Mouse (Mus musculus): ENCODE measurements around the gene Rtf2. TPM values are rescaled to one million over a fixed set of nuclear protein-coding genes. Genes with fewer than 3 reads are reported as not detected.

The Rtf2 gene
- polyA plus RNA-seq, 1 experiment, result 91.4 TPM

- Histone ChIP-seq H3K27ac (replicated peaks; ENCODE audit: low read depth, low read length) (no peak overlapping the region), H3K4me3 (ENCODE audit: insufficient read depth, low read depth, low read length) (no peak overlapping the region), H3K4me1 (ENCODE audit: control insufficient read depth, insufficient read depth, insufficient read length, low read length) (no peaks in the 10 kb centered on the region)
Observed at GRCm38 (mm10) chr2:172484696-172485370, 44.5 kb downstream of the Rtf2 start.

- no peaks in the 10 kb centered on the region for H3K4me1 ChIP-seq (ENCODE audit: control insufficient read depth, insufficient read depth, insufficient read length, low read length)
- H3K27ac ChIP-seq (replicated peaks; ENCODE audit: low read depth, low read length), result no peak overlapping the region
- no peak overlapping the region for H3K4me3 ChIP-seq (ENCODE audit: insufficient read depth, low read depth, low read length)
Observed at GRCm38 (mm10) chr2:172496736-172497345, 56.5 kb downstream of the Rtf2 start.

GRCm38 (mm10) chr2:172498823-172499222 lies 58.5 kb downstream of the Rtf2 start:
- H3K4me3 ChIP-seq (ENCODE audit: insufficient read depth, low read depth, low read length), result no peak overlapping the region
- H3K27ac ChIP-seq (replicated peaks; ENCODE audit: low read depth, low read length), result no peak overlapping the region
- H3K4me1 ChIP-seq (ENCODE audit: control insufficient read depth, insufficient read depth, insufficient read length, low read length), result no peaks in the 10 kb centered on the region

GRCm38 (mm10) chr2:172500752-172501316 lies 60.5 kb downstream of the Rtf2 start:
- Histone ChIP-seq H3K4me3 (ENCODE audit: insufficient read depth, low read depth, low read length) (no peak overlapping the region), H3K4me1 (ENCODE audit: control insufficient read depth, insufficient read depth, insufficient read length, low read length) (no peaks in the 10 kb centered on the region), H3K27ac (replicated peaks; ENCODE audit: low read depth, low read length) (no peak overlapping the region)

- no peaks in the 10 kb centered on the region for H3K4me1 ChIP-seq (ENCODE audit: control insufficient read depth, insufficient read depth, insufficient read length, low read length)
- no peak overlapping the region for H3K27ac ChIP-seq (replicated peaks; ENCODE audit: low read depth, low read length)
- no peak overlapping the region for H3K4me3 ChIP-seq (ENCODE audit: insufficient read depth, low read depth, low read length)
Observed at GRCm38 (mm10) chr2:172501341-172501740, 61.0 kb downstream of the Rtf2 start.

GRCm38 (mm10) chr2:172502168-172502567 lies 61.8 kb downstream of the Rtf2 start:
- no peak overlapping the region for H3K4me3 ChIP-seq (ENCODE audit: insufficient read depth, low read depth, low read length)
- no peaks in the 10 kb centered on the region for H3K4me1 ChIP-seq (ENCODE audit: control insufficient read depth, insufficient read depth, insufficient read length, low read length)
- H3K27ac ChIP-seq (replicated peaks; ENCODE audit: low read depth, low read length), result no peak overlapping the region

GRCm38 (mm10) chr2:172506121-172506520 lies 65.8 kb downstream of the Rtf2 start:
- Histone ChIP-seq H3K27ac (replicated peaks; ENCODE audit: low read depth, low read length) (no peak overlapping the region), H3K4me3 (ENCODE audit: insufficient read depth, low read depth, low read length) (no peak overlapping the region), H3K4me1 (ENCODE audit: control insufficient read depth, insufficient read depth, insufficient read length, low read length) (no peaks in the 10 kb centered on the region)

DNA sequence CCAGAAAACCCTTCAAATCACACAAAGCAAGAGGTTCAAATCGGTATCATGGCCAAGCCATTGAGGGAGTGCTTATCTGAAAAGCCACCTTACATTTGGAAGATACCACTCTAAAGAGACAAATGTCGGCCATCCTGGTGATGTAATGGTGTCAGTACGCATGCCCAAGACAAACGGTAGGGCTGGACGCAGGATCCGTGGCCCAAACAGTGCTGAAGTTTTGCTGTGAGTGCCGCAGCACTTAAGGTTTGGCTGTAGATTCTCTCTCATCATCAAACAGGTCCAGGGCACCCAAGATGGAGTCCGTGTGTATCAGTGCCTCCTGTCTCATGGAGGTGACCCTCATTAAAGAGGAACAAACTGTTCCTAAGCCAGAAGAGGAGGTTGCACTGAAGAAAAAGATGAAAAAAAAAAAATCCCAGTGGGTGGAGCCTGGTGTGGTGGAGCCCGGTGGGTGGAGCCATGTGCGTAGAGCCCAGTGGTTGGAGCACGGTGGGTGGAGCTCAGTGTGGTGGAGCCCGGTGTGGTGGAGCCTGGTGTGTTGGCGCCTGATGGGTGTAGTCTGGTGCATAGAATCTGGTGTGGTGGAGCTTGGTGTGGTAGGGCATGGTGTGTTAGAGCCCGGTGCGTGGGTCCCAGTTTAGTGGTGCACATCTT lies 69.8 kb downstream of the Rtf2 start:
- Histone ChIP-seq H3K4me1 (ENCODE audit: control insufficient read depth, insufficient read depth, insufficient read length, low read length) (no peaks in the 10 kb centered on the region), H3K27ac (replicated peaks; ENCODE audit: low read depth, low read length) (no peak overlapping the region), H3K4me3 (ENCODE audit: insufficient read depth, low read depth, low read length) (no peak overlapping the region)

GRCm38 (mm10) chr2:172510899-172511298 lies 70.5 kb downstream of the Rtf2 start:
- H3K4me1 ChIP-seq (ENCODE audit: control insufficient read depth, insufficient read depth, insufficient read length, low read length), result no peaks in the 10 kb centered on the region
- no peak overlapping the region for H3K4me3 ChIP-seq (ENCODE audit: insufficient read depth, low read depth, low read length)
- peak overlapping the region; percentile 65 for H3K27ac ChIP-seq (replicated peaks; ENCODE audit: low read depth, low read length)

DNA sequence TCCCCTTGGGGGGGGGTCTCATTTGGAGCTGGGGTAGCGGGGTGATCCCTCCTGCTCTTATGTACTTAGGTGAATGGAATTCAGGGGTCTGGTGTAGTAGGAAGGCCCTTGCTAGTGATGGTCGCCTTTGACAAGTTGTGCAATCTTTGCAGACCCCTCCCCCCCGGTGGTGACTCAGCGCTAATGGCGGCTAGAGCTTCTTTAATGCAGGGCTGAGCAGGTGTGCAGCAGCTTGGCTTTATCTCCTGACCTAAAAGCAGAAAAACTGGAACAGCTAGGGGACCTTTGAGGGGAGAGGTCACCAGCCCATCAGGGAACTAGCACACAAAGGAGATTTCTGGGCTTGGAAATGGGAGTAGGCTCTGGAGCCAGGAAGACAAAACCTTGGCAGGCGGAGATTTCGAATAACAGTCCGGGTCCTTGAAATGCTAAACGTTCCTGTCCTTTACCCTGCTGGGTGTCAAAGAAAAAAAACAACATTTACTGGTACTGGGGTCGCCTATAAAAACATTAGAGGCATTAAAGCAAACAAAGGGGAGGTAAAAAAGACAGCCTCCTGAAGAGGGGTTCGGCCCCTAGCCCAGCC lies 76.1 kb downstream of the Rtf2 start:
- Histone ChIP-seq H3K27ac (replicated peaks; ENCODE audit: low read depth, low read length) (no peak overlapping the region), H3K4me3 (ENCODE audit: insufficient read depth, low read depth, low read length) (no peak overlapping the region), H3K4me1 (ENCODE audit: control insufficient read depth, insufficient read depth, insufficient read length, low read length) (peaks cover 2% of the 10 kb centered on the region; the same call in 1 of the 2 replicates)

Other genes starting within 250 kb of the Rtf2 start
- gene Mc3r, start 192.1 kb upstream of the Rtf2 start, polyA plus RNA-seq (2012; ENCODE audit: insufficient read depth, insufficient read length, missing spikeins), result not detected in 2 replicates
- gene Fam210b, start 95.0 kb upstream of the Rtf2 start, polyA plus RNA-seq (2012; ENCODE audit: insufficient read depth, insufficient read length, missing spikeins), result 8.7 and 14.8 TPM in 2 replicates
- gene Aurka, start 70.0 kb upstream of the Rtf2 start, polyA plus RNA-seq (2012; ENCODE audit: insufficient read depth, insufficient read length, missing spikeins), result 1.3 TPM in 1 of 2 replicates, not detected in the other
- 12.8 and 13.6 TPM in 2 replicates for gene Cstf1, start 69.9 kb upstream of the Rtf2 start, polyA plus RNA-seq (2012; ENCODE audit: insufficient read depth, insufficient read length, missing spikeins)
- 0.63 and 0.75 TPM in 2 replicates for gene Cass4, start 46.8 kb upstream of the Rtf2 start, polyA plus RNA-seq (2012; ENCODE audit: insufficient read depth, insufficient read length, missing spikeins)
- not detected in 2 replicates for gene Gcnt7, start 18.0 kb downstream of the Rtf2 start, polyA plus RNA-seq (2012; ENCODE audit: insufficient read depth, insufficient read length, missing spikeins)
- gene Fam209, start 32.0 kb downstream of the Rtf2 start, polyA plus RNA-seq (2012; ENCODE audit: insufficient read depth, insufficient read length, missing spikeins), result not detected in 2 replicates
- not detected in 2 replicates for gene Tfap2c, start 109.0 kb downstream of the Rtf2 start, polyA plus RNA-seq (2012; ENCODE audit: insufficient read depth, insufficient read length, missing spikeins)